Mouse (Mus musculus) embryonic facial prominence, embryonic 13.5 days (tissue): Measurements from ENCODE around the gene Lrfn3. TPM values are rescaled to one million over a fixed set of nuclear protein-coding genes. Genes with fewer than 3 reads are reported as not detected.

Source experiments
- ATAC-seq: fragments of 200-750 bp; cut with Nextera tagmentation; 2 replicates; pipeline ENCODE4 v1.8.0; 2017; ENCODE audit warnings: low read depth; ENCODE audit not compliant: insufficient number of reproducible peaks, insufficient read depth, low FRiP score, low TSS enrichment
- H3K27ac ChIP-seq: fragments of 300-500 bp; sonication (generic); 2 replicates; pipeline ENCODE4 v1.5.1; 2015; ENCODE audit warnings: moderate library complexity, mild to moderate bottlenecking, inconsistent platforms
- H3K27me3 ChIP-seq: fragments of 300-500 bp; sonication (generic); 2 replicates; pipeline ENCODE4 v1.6.1; 2015; ENCODE audit warnings: mild to moderate bottlenecking, inconsistent platforms
- H3K36me3 ChIP-seq: fragments of 300-500 bp; sonication (generic); 2 replicates; pipeline ENCODE4 v1.6.1; 2015; ENCODE audit warnings: mild to moderate bottlenecking, inconsistent platforms
- H3K4me1 ChIP-seq: fragments of 300-500 bp; sonication (generic); 2 replicates; pipeline ENCODE4 v1.6.1; 2015; ENCODE audit warnings: inconsistent platforms
- H3K4me2 ChIP-seq: fragments of 300-500 bp; sonication (generic); 2 replicates; pipeline ENCODE4 v1.6.1; 2015; ENCODE audit warnings: moderate library complexity, mild to moderate bottlenecking, inconsistent platforms
- H3K4me3 ChIP-seq: fragments of 300-500 bp; sonication (generic); 2 replicates; pipeline ENCODE4 v1.5.1; 2015; ENCODE audit warnings: mild to moderate bottlenecking, inconsistent platforms
- H3K9ac ChIP-seq: fragments of 300-500 bp; sonication (generic); 2 replicates; pipeline ENCODE4 v1.6.1; 2015; ENCODE audit warnings: mild to moderate bottlenecking, inconsistent platforms
- H3K9me3 ChIP-seq: fragments of 300-500 bp; sonication (generic); 2 replicates; pipeline ENCODE4 v1.6.1; 2016; ENCODE audit warnings: inconsistent platforms
- WGBS: fragments of 180-500 bp; shearing (Covaris S2); methylation state at CpG from one replicate; pipeline ENCODE4 v1.1.7; 2015; ENCODE audit warnings: mixed read lengths; 5-methylcytosine and 5-hydroxymethylcytosine counted together
- polyA plus RNA-seq: library from polyadenylated mRNA; unstranded; fragments of >200 nt; fragmentation: Nextera tagmentation; extraction: Ambion mirVana; gene quantifications from 2 replicates; pipeline ENCODE4 v1.2.1, GENCODE M21; 2015

Lrfn3 gene
- polyA plus RNA-seq, 1 experiment from 2014 or later = 7.5 TPM

DNA sequence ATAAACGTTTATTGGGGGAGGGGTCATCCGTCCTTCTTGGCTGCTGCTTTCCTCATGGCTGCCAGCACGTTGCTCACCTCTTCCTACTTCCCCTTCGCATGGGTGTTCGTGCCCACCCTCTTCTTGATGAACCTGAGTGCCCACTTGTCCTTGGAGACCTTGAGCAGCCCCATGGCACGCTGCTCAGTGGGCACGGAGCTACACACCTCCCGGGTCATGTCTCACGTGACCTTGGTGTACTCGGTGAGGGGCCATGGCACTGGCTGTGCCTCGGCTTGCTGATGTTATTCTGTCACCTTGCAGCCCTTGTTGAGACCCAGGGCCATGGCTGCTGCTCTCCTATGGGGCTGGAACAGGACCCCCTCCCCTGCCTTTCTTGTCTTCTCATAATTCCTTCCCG is 52.4 kb downstream of the Lrfn3 start:
- Histone ChIP-seq H3K27me3 (no peaks in the 10 kb centered on the region), H3K9me3 (no peaks in the 10 kb centered on the region), H3K9ac (no peak overlapping the region), H3K36me3 (peaks cover 45% of the 10 kb centered on the region), H3K4me1 (peaks cover 34% of the 10 kb centered on the region), H3K4me3 (no peak overlapping the region), H3K27ac (no peak overlapping the region), H3K4me2 (peak overlapping the region; percentile 90; the same call in 1 of the 2 replicates)
- no peak for ATAC-seq
- 87% methylated on average over 12 of the region's 12 CpGs for WGBS

DNA sequence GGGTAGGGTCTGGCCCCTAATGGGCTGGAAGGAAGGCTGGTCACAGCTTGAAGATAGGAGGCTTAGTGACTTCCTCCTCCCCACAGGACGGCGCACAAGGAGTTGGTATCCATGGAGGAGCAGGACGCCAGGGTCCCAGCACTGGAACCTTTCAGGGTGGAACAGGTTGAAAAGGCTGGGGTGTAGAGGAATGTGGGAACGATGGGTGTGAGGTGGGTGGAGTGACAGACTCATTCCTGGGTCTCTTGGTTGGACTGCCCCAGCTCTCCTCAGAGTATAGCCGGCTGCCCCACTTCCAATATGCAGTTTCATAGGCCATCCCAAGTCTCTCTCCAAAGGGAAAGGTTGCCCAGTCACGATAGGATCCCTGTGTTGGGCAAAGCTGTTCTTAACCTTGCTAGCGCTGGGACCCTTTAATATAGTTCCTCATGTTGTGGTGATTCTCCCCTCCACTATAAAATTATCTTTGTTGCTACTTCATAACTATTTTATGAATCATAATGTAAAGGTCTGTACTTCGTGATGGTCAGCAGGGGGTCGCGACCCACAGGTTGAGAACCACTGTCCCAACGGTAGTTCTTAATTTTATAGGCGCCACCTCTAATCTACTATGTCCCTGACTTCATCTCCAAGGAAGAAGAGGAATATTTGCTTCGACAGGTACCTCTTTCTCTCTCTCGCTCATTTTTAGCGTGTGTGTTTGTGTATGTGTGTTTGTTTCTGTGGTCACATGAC is 53.0 kb downstream of the Lrfn3 start:
- ATAC-seq = no peak
- Histone ChIP-seq H3K36me3 (peaks cover 48% of the 10 kb centered on the region), H3K27me3 (no peaks in the 10 kb centered on the region), H3K27ac (no peak overlapping the region), H3K4me1 (peaks cover 29% of the 10 kb centered on the region), H3K4me2 (peak overlapping the region; percentile 90), H3K4me3 (peak overlapping the region; percentile 65), H3K9ac (peak overlapping the region; percentile 80), H3K9me3 (no peaks in the 10 kb centered on the region)
- 64% methylated on average over 15 of the region's 15 CpGs for WGBS

DNA sequence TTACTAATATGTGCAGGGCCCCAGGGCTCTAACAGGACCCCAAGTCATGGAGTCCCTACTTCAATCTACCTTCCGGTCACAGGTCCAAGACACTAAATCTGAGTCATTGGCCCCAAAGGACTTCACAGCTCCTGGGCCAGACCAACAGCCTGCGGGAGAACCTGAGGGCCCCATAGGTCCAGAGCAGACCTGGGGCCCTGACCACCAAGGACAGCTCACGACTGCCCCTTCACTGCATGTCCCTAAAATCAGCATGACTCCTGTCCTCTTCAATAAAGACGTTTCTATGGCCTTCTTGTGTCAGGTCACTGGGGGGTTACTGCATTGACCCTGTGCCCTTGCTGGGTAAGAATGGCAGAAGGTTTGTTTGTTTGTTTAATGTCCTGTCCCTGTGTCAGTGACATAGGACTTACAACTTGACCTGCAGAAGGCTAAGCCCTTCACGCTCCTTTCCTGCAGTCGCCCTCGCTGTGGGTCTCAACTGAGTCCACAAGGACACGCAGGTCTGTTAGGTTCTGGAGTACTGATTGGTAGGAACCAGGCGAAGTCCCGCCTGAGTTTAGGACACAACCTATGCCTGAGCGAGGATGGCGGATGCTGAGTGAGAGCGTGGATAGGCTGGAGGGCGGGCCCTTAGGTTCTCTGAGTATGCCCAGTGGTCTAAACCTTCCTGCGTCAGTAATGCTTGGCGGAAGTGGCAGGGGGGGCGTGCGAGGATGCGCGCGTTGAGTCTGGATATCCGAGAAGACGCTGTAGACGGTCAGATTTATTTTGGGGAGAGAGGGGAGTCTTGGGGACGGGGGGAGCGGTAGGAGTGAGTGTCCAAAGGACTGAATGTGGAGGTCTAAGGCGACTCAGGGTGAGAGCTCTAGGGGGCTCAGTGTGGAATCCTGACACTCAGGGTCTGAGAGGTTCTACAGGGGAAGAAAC is 54.2 kb downstream of the Lrfn3 start, which contains the start of gene Alkbh6:
Gene Alkbh6, plus strand, starts transcription at position 642 of the 930 bp plus-strand sequence.
- Histone ChIP-seq H3K4me1 (peaks cover 21% of the 10 kb centered on the region), H3K4me3 (peak within 1 kb of the TSS; percentile 65), H3K9ac (peak within 1 kb of the TSS; percentile 80), H3K9me3 (no peaks in the 10 kb centered on the region), H3K4me2 (peak within 1 kb of the TSS; percentile 90), H3K27me3 (no peaks in the 10 kb centered on the region), H3K27ac (peak within 1 kb of the TSS; percentile 78), H3K36me3 (peaks cover 55% of the 10 kb centered on the region)
- 5% methylated on average over 27 of the region's 27 CpGs for WGBS
- peak; percentile 99 for ATAC-seq

GRCm38 (mm10) chr7:30306083-30306779 is 56.3 kb downstream of the Lrfn3 start:
- Histone ChIP-seq H3K4me1 (peaks cover 21% of the 10 kb centered on the region), H3K4me2 (no peak overlapping the region), H3K9me3 (no peaks in the 10 kb centered on the region), H3K9ac (no peak overlapping the region), H3K36me3 (peaks cover 59% of the 10 kb centered on the region), H3K4me3 (no peak overlapping the region), H3K27me3 (no peaks in the 10 kb centered on the region), H3K27ac (no peak overlapping the region)
- ATAC-seq = no peak
- WGBS = 89% methylated on average over 16 of the region's 16 CpGs

Other genes with a start within 250 kb of the Lrfn3 start
- 11.3 and 19.2 TPM in 2 replicates for gene Zfp382, start 240.8 kb downstream of the Lrfn3 start, polyA plus RNA-seq
- 23.7 and 24.2 TPM in 2 replicates for gene Zfp146, start 193.0 kb downstream of the Lrfn3 start, polyA plus RNA-seq
- gene Cox7a1, start 178.6 kb downstream of the Lrfn3 start, polyA plus RNA-seq = 3.7 and 4.7 TPM in 2 replicates
- 92.0 and 110 TPM in 2 replicates for gene Capns1, start 164.0 kb downstream of the Lrfn3 start, polyA plus RNA-seq
- 180 and 201 TPM in 2 replicates for gene Polr2i, start 130.8 kb downstream of the Lrfn3 start, polyA plus RNA-seq
- gene Tbcb, start 130.5 kb downstream of the Lrfn3 start, polyA plus RNA-seq = 213 and 214 TPM in 2 replicates
- gene Ovol3, start 127.0 kb downstream of the Lrfn3 start, polyA plus RNA-seq = 0.30 TPM in 1 of 2 replicates, not detected in the other
- 0.15 and 0.59 TPM in 2 replicates for gene Thap8, start 82.7 kb downstream of the Lrfn3 start, polyA plus RNA-seq
- 6.4 and 8.3 TPM in 2 replicates for gene Wdr62, start 82.4 kb downstream of the Lrfn3 start, polyA plus RNA-seq
- gene Clip3, start 71.0 kb downstream of the Lrfn3 start, polyA plus RNA-seq = 60.7 and 61.0 TPM in 2 replicates
- 91.8 and 104 TPM in 2 replicates for gene Alkbh6, start 54.1 kb downstream of the Lrfn3 start, polyA plus RNA-seq
- gene Syne4, start 48.0 kb downstream of the Lrfn3 start, polyA plus RNA-seq = 54.6 and 59.4 TPM in 2 replicates
- gene E130208F15Rik, start 41.0 kb downstream of the Lrfn3 start, polyA plus RNA-seq = 5.1 TPM in 1 of 2 replicates, not detected in the other
- gene Sdhaf1, start 38.9 kb downstream of the Lrfn3 start, polyA plus RNA-seq = 19.2 and 22.5 TPM in 2 replicates
- gene Tyrobp, start 51.0 kb upstream of the Lrfn3 start, polyA plus RNA-seq = 38.9 and 40.9 TPM in 2 replicates
- gene Hcst, start 57.1 kb upstream of the Lrfn3 start, polyA plus RNA-seq = 0.72 and 0.91 TPM in 2 replicates
- 1.8 and 2.5 TPM in 2 replicates for gene Nfkbid, start 59.0 kb upstream of the Lrfn3 start, polyA plus RNA-seq
- 53.4 and 54.1 TPM in 2 replicates for gene Aplp1, start 82.8 kb upstream of the Lrfn3 start, polyA plus RNA-seq
- gene Kirrel2, start 94.9 kb upstream of the Lrfn3 start, polyA plus RNA-seq = 0.17 and 0.52 TPM in 2 replicates
- 0.13 and 0.36 TPM in 2 replicates for gene Nphs1, start 95.5 kb upstream of the Lrfn3 start, polyA plus RNA-seq
- gene Prodh2, start 130.8 kb upstream of the Lrfn3 start, polyA plus RNA-seq = 0.73 TPM in 1 of 2 replicates, not detected in the other
- 16.4 and 17.5 TPM in 2 replicates for gene Arhgap33, start 172.3 kb upstream of the Lrfn3 start, polyA plus RNA-seq
- 16.5 and 21.0 TPM in 2 replicates for gene Hspb6, start 189.4 kb upstream of the Lrfn3 start, polyA plus RNA-seq
- gene Proser3, start 189.5 kb upstream of the Lrfn3 start, polyA plus RNA-seq = 15.8 and 17.4 TPM in 2 replicates
- 44.1 and 47.7 TPM in 2 replicates for gene Lin37, start 197.1 kb upstream of the Lrfn3 start, polyA plus RNA-seq
- gene U2af1l4, start 200.5 kb upstream of the Lrfn3 start, polyA plus RNA-seq = 97.0 and 104 TPM in 2 replicates
- 14.9 and 15.4 TPM in 2 replicates for gene Gm49396, start 200.6 kb upstream of the Lrfn3 start, polyA plus RNA-seq
- 131 and 138 TPM in 2 replicates for gene Psenen, start 200.9 kb upstream of the Lrfn3 start, polyA plus RNA-seq
- 4.3 and 4.8 TPM in 2 replicates for gene Igflr1, start 202.7 kb upstream of the Lrfn3 start, polyA plus RNA-seq
- gene Kmt2b, start 226.0 kb upstream of the Lrfn3 start, polyA plus RNA-seq = 9.3 and 13.8 TPM in 2 replicates
- gene Zbtb32, start 236.1 kb upstream of the Lrfn3 start, polyA plus RNA-seq = 0.27 and 0.29 TPM in 2 replicates